ENCODE assay signal across 21 mouse cellular contexts in the genomic region with DNA sequence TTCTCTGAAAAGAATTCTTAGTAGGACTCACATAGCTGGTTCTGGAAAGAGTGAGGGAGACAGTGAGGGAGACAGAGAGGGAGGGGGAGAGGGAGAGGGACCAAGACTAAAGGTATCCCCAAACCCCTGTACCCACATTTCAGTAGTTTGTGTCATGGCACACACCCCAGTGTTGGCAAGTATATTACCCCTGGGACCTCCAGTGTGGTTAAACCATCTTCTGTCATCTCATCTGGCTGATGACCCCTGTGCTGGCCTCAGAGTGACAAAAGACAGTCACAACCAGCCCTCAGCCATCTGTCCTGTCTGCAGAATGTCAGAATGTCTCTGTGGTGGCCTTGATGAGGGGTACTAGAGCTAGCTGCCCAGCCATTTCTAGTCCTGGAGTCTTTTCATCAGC.
"Had no signal": no experiment of that assay in that cellular context is flagged by ENCODE, and none has a peak within 500 bp of the region (broad histone marks: within the 10 kb centered on the region; RNA-seq: fewer than 3 reads in every experiment).

No protein-coding gene starts in this region.

- H3K4me1 ChIP-seq: heart, embryonic 12.5 days; hindbrain, embryonic 12.5 days; limb, embryonic 13.5 days; limb, embryonic 15.5 days; liver, embryonic 12.5 days had no signal

- H3K4me3 ChIP-seq: gastrocnemius, adult 2 months; heart, adult 2 months; heart, embryonic 12.5 days; hindbrain, embryonic 10.5 days; hindbrain, embryonic 12.5 days; layer of hippocampus, adult 2 months; left cerebral cortex, adult 2 months; limb, embryonic 13.5 days; limb, embryonic 15.5 days; liver, embryonic 12.5 days had no signal

- H3K27ac ChIP-seq: gastrocnemius, adult 2 months; heart, adult 2 months; hindbrain, embryonic 10.5 days; hindbrain, embryonic 12.5 days; hindbrain, embryonic 14.5 days; layer of hippocampus, adult 2 months; left cerebral cortex, adult 2 months; limb, embryonic 13.5 days; limb, embryonic 15.5 days; liver, embryonic 12.5 days; liver, embryonic 14.5 days had no signal

- H3K36me3 ChIP-seq: heart, embryonic 12.5 days; hindbrain, embryonic 10.5 days; hindbrain, embryonic 12.5 days; limb, embryonic 13.5 days; limb, embryonic 15.5 days; liver, embryonic 12.5 days had no signal

- H3K9me3 ChIP-seq: limb, embryonic 13.5 days; limb, embryonic 15.5 days had no signal

- H3K27me3 ChIP-seq: heart, embryonic 12.5 days; hindbrain, embryonic 12.5 days; limb, embryonic 13.5 days; limb, embryonic 15.5 days; liver, embryonic 12.5 days had no signal

- DNase-seq: gastrocnemius, adult 2 months; gastrocnemius, postnatal 10 days; gastrocnemius, postnatal 25 days; heart, adult 2 months; heart, postnatal 10 days; heart, postnatal 4 days; kidney, adult 18-20 months; kidney, adult 8-10 months; kidney, postnatal 10 days; kidney, postnatal 25 days; kidney, postnatal 4 days had no signal
